Mouse (Mus musculus): Measurements from ENCODE around the gene Atp8b5.

DNA sequence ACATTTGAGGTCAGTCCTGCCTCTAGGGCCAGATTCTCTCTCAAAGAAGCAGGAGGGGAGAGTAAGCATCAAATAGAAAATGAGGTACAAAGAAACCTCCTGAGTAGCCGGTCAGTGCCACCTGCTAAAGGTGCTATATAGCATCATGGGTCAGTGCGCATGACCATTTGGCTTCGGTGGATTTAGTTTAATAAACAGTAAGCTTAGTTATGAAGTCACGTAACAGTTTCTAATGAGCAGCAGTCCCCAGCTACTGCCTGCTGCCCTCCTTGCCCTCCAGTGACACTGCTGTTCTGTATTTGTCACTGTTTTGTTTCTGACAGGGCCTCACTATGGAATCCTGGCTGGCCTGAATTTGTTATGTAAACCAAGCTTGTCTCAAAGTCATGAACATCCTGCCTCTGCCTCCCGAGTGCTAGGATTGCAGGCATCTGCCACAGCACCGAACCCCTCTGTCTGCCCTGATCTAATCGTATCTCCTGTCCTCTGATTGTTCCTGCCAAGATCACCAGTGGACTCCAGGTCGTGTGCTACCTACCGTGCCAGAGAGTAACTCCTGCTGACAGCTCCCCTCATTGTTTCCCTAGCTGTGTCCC lies 123.0 kb downstream of the Atp8b5 start:
- TF ChIP-seq CTCF (IDR thresholded peaks at IDR 0.05) (no peak), EP300 (IDR thresholded peaks at IDR 0.05) (no peak)
